Mouse (Mus musculus): Measurements from ENCODE around the gene Kif14. TPM values are rescaled to one million over a fixed set of nuclear protein-coding genes. Genes with fewer than 3 reads are reported as not detected.

Gene Kif14
- 16.2 and 19.3 TPM in 2 replicates for total RNA-seq (2014; fragmentation: Nextera tagmentation)
- 16.5 and 17.5 TPM in 2 replicates for total RNA-seq (2017)

DNA sequence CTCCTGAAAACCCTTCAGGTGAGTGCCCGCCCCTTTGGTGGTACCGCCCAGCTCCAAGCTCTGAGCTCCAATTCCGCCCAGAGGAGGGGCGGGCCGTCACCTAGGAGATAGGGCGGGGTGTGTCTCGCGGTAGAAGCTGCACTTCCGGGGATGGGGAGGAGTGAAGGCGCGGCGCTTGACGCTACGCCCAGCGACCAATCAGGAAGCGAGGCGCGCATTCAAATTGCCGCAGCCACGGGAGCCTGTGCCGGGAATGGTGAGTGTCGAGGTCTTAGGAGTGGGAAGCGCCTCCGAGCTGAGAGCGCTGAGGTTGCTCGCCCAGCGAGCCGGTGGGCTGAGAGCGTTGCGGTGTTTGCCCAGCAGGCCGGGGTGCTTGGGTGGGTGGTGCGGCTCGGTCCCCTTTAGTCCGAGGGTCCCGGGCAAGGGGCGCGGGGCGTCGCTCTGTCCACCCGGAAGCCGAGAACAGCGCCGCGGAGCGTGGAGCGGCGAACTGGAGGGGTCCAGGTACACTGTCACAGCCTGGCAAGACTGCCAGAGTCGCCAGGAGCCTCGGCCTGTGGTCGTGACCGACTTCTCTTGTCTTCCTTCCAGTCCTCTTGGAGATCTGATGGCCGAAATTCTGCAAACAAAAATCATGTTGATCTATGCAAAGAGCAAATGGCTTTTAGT is at the start of gene Kif14:
Gene Kif14, plus strand, starts transcription at position 201 of the 669 bp plus-strand sequence.
- ATAC-seq (replicated peaks; ENCODE audit: low FRiP score, low TSS enrichment, poor library complexity, severe bottlenecking), result peak; percentile 100

DNA sequence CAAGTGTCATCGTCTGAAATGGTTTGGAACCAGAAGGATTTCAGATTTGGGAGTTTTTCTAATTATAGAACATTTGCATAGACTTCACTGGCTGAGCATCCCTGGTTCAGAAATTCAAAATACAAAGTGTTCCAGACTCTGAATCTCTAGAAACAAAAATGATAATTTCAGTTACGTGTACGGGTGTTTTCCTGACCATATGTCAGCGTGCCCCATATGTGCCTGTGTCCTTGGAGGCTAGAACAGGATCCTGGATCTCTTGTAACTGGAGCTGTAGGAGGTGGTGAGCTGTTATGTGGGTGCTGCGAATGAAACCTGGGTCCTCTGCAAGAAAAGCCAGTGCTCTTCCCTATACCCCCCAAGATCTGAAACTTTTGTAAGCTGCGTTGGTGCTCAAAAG is 47.8 kb upstream of the Kif14 start:
- ATAC-seq (replicated peaks; ENCODE audit: low FRiP score, low TSS enrichment, poor library complexity, severe bottlenecking), result no peak

DNA sequence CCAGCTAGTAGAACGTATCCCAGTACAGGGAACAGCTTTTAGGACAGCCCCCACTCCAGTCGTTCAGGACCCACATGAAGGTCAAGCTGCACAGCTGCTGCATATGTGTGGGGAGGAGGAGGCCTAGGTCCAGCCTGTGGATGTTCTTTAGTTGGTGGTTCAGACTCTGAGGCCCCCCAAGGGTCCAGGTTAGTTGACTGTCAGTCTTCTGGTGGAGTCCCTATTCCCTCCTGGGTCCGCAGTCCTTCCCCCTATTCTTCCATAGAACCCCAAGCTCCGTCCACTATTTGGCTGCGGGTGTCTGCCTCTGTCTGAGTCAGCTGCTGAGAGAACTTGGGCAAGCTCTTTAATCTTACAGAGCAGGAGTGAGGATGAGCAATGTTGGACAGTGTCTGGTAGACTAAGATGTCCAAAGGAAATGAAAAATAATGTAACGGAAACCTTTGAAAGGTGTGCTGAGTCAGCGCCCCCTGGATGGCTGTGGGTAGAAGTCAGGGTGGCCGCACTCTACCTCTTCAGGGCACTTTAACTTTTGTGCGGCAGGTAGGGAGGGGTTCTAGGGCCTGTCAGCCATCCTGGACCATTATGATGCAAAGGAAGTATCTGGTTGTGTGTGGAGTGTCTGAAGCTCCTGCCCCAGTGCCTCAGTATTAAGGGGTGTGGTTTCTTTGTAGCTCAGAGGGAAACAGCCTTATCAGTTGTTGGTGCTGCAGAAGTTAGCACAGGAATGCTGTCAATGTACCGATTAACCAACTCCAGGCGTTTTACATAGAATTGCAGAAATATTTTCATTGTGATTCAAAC is 38.8 kb upstream of the Kif14 start:
- ATAC-seq (replicated peaks; ENCODE audit: low FRiP score, low TSS enrichment, poor library complexity, severe bottlenecking), result peak; percentile 96

DNA sequence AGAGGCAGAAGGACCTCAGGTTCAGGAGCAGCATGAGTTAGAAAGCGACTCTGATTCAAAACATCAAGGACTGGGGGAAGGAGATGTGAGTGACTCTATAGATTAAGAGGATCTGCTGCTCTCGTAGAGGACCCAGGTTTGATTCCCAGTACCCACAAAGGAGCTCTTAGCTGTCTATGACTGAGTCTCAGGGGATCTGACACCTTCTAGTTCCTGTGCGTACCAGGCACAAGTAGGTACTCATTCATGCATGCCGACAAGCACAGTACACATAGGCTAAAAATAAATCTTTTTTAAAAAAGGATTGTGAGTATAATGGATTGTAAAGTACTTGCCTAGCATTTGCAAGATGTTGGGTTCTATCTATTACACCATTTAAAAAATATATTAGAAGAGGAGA is 37.2 kb upstream of the Kif14 start:
- ATAC-seq (replicated peaks; ENCODE audit: low FRiP score, low TSS enrichment, poor library complexity, severe bottlenecking), result no peak

DNA sequence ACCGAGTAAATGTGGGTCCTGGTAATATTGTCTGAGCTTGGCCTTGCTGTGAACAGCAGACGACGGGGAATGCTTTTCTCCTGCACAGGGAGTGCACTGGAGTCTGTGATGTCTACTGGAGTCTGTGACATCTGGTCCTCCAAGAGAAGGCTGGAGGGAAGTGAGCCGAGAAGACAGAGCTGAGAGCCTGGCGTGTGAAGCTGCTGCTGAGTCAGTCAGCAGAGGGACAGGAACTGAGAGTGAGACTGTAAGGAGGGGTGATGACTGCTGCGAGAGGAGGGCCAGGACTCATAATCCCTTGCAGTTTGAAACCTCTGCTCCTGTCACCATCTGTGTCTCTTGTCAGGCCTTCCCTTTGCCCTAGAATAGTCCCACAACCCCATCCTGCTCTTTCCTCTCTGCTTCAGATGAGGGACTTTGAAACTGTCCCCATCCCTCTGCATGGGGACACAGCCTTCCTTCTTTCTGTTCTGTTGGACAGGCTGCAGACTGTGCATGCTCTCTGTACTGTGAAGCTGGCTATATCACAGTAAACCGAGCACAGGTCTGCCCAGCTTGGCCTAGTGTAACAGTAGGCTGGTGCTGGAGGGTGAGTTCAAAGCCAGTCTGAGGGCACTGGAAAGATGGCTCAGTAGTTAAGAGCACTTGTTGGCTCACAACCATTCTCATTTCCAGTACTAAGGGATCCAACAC is 35.9 kb upstream of the Kif14 start:
- no peak for ATAC-seq (replicated peaks; ENCODE audit: low FRiP score, low TSS enrichment, poor library complexity, severe bottlenecking)

DNA sequence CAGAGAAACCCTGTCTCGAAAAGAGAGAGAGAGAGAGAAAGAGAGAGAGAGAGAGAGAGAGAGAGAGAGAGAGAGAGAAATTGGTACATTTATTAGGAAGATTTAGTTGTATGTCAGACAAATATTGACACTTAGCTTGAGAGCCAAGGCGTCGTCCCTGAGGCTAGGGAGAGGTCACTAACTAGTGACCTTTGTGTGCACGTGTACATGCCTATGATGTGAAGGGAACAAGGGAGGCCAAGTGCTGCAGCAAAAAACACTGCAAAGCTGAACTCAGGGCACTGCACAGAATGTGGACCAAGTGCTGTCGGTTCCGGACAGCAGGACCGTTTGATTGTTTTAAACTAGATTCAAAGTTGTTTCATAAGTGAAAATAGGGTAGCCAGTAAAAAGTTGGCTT is 25.4 kb upstream of the Kif14 start:
- no peak for ATAC-seq (replicated peaks; ENCODE audit: low FRiP score, low TSS enrichment, poor library complexity, severe bottlenecking)

DNA sequence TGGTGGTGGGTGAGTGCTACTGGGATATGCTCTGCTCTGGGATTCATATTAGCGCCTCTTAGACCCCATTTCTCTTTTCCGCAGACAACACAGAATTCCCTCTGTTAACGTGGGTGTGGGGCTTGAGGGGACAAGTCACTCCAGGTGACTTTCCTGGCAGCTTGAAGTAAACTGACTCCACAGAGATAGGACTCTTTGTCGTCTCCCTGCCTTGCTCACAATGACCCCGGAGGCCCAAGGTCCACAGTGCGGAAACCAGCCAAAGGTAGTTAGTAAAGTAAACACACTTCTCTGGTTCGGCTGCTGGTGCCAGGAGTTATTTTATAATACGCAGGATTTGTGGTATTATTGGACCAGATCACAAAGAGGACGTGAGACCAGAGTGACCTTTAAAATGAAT is 23.3 kb upstream of the Kif14 start:
- ATAC-seq (replicated peaks; ENCODE audit: low FRiP score, low TSS enrichment, poor library complexity, severe bottlenecking), result no peak

DNA sequence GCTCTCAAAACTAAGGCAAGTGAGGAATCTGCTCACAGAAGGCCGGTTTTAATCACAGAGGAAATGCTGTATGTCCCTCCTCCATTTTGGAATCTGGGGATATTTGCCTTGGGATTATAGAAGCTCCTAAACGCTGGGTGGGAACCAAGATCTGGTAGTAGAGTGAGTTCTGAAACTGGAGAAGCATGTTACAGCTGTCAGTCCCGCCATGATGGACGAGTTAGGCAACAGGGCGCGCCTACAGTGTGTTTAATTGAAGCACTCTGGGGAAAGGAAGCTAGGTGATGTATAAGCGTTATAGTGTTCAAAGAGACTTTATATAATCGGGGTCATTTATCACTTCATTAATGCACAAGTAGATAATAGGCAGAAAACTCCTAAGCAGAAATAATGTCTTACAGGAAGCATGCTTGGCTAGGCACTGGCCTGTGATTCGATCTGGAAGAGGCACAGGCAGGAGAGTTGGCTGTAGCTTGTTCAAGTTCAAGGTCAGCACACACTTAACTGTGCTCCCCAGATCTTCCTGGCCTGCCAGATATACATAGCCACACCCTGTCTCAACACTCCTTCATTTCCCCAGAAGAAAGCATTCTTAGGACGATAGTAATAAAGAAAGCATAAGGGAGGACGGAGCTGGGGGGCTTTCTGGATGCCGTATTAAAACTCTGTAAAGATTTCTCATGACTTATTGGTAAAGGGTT is 21.4 kb upstream of the Kif14 start:
- peak; percentile 91 for ATAC-seq (replicated peaks; ENCODE audit: low FRiP score, low TSS enrichment, poor library complexity, severe bottlenecking)

DNA sequence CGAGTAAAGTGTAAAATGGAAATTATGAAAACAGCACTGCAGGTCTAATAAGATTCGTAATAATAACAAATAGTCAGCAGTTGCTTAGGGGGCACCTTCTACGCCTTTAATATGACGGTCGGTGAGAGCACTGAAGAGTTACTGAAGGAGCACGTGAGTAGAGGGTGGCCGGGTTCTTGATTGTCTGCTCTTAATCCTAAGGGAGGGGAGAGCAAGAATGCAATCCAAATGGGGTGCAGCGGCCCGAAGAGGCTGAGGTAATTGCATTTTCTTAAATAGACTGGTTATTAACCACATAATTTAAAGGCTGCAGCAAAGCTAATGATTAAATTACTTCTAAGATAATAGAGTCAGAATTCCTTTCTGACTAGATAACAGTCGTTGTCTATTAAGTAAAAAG is 19.2 kb upstream of the Kif14 start:
- no peak for ATAC-seq (replicated peaks; ENCODE audit: low FRiP score, low TSS enrichment, poor library complexity, severe bottlenecking)

DNA sequence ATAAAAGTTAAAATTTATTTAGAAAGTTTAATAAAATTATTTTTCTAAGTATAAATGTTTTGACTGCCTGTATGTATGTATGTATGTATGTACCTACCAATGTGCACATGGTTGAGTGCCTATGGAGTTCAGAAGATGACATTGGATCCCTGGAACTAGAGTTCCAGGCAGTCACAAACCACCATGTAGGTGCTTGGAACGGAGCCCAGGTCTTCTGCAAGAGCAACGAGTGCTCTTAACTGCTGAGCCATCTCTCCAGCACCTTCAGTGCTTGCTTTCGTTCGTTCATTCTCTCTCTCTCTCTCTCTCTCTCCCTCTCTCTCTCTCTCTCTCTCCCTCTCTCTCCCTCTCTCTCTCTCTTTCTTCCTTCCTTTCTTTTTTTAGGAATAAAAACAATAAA is 18.8 kb upstream of the Kif14 start:
- no peak for ATAC-seq (replicated peaks; ENCODE audit: low FRiP score, low TSS enrichment, poor library complexity, severe bottlenecking)

DNA sequence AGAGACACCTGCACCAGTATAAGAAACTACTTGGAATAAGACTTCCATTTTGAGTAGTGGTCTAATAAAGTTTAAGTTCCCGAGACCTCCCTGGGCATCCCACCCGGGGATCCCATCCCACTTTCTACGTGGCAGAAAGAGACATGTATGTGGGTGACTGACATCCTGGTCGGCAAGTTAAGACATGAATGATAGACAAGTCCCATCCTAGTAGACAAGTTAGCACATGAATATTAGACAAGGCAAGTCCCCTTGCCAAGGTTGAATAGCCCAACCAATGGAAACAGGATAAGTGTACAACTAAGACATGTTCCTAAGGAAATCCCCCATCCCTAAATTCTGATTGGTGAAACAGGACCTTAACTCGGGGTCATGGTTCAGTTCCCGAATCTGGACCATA is 16.6 kb upstream of the Kif14 start:
- ATAC-seq (replicated peaks; ENCODE audit: low FRiP score, low TSS enrichment, poor library complexity, severe bottlenecking), result no peak

DNA sequence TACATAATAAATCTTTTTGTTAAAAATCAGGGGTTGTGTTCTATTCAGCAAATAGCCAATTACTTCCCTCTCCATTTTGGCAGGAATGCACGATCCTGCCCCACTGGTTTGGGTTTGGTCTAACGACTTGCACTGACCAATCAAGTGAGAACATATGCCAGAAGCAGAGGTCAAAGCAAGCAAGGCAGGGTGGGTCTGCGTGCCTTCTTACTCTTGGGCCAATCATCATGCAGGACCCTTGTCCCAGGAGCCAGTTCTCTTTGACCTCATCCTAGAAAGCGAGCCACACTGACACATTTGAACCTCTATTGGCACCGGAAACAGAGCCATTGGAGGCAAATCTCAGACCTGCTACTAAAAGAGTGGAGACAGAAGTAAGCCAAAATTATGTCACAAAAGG is 15.9 kb upstream of the Kif14 start:
- no peak for ATAC-seq (replicated peaks; ENCODE audit: low FRiP score, low TSS enrichment, poor library complexity, severe bottlenecking)

DNA sequence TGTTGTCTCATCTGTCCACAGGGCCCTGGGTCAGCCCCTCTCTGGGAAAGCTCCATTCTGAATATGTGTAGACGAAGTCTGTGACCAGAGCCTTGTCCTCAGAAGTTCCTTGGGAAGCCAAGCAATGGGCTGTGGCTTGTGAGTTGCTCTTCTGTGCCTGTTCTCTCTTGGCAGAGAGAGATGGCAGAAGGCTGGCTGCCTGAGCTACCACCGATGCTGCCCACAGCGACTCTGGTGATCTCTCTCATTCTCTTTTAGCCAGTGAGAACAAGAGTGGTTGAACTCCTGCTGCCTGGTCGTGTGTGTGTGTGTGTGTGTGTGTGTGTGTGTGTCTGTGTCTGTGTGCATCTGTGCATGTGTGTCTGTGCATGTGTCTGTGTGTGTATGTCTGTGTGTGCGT is 13.7 kb upstream of the Kif14 start:
- ATAC-seq (replicated peaks; ENCODE audit: low FRiP score, low TSS enrichment, poor library complexity, severe bottlenecking), result no peak

DNA sequence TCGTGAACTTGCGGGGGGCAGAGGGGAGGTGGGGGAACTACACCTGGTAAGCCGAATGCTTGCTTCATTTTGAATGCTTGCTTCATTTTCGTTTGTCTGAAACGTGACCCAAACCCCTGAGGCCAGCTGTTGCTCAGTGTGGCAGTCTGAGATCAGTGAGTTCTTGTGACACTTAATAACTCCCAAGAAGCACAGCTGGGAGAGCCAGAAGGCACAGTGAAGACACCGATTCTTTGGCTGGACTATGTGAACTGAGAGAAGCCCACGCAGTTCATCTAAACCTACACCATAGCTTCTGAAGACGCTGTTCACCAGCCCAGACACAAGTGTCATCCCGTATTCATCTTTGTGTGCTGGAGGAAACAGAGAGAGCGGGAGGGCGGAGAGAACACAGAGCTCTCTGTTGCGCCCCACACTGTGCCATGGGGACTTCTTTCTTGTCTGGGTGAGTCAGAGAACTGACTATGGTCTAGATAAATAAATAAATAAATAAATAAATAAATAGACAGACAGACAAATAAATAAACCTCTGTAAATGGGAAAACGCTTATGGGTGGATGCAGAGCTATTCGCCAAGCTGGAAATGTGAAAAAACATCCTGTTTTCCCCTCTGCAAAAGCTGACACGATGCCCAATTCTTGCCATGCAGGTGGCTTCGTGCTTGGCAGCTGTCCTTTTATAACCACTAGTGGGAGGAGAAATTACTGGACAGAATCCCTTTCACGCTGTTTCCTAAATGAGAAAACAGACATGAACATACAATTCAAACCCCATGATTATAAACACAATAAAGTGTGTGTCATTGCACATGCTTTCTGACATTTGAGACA is 10.2 kb upstream of the Kif14 start:
- no peak for ATAC-seq (replicated peaks; ENCODE audit: low FRiP score, low TSS enrichment, poor library complexity, severe bottlenecking)

DNA sequence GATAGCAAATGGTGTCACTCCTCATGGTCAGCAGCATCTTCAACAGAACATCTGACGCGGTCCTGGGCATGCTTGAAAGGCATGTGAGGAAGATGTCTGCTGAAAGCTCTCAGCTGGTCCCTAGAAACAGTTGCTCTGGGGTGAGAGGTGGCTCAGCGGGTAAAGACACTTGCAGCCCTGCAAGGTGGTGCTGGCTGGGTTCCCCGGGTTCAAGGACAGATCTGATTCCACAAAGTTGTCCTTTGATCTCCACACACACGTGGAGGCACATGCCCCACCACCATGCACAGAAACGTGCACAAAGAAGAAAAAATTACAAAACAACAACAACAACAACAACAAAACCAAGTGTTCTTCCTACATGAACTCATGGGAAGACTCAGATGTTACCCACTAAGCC is 9.4 kb upstream of the Kif14 start:
- ATAC-seq (replicated peaks; ENCODE audit: low FRiP score, low TSS enrichment, poor library complexity, severe bottlenecking), result no peak

DNA sequence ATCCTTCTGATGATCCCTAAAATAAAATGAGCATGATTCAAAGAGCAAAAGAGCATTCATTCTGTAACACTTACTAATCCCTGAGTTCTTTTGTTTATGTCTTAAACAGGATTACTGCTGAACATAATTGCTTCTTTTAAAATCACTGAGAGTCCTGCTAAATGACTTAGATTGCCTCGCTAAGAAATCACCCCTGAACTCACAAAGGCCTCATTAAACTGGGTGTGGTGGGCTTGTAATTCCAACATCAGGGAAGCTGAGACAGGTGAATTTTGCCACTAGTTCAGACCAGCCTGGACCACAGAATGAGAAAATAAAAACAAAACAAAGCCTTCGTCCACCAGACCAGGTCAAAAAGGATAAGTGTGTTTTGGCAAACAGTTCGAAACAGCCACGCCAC is 8.7 kb upstream of the Kif14 start:
- no peak for ATAC-seq (replicated peaks; ENCODE audit: low FRiP score, low TSS enrichment, poor library complexity, severe bottlenecking)

DNA sequence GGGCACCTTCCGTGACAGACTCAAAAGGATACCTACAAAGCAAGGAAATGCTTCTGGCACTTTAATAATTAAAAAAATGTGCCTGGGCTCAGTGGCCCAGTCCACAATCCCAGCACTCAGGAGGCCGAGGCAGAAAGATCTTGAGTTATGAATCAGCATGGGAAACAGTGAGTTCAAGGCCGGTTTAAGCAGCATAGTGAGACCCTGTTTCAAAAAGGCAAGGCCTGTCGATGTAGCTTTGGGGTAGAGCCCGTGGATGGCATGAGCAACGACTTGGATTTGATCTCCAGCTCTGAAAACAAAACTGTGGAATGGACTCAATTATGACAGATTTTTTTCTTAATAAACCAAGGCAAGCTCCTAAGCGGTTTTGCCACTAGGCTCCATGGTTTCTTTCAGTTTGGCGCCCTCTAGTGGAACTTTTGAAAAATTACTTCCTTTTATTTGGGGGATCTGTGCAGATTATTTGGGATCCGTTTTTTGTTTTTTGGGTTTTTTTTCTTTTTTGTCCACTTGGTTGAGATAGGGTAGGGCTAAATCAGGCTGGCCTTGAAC is 7.4 kb upstream of the Kif14 start:
- peak; percentile 60 for ATAC-seq (replicated peaks; ENCODE audit: low FRiP score, low TSS enrichment, poor library complexity, severe bottlenecking)

DNA sequence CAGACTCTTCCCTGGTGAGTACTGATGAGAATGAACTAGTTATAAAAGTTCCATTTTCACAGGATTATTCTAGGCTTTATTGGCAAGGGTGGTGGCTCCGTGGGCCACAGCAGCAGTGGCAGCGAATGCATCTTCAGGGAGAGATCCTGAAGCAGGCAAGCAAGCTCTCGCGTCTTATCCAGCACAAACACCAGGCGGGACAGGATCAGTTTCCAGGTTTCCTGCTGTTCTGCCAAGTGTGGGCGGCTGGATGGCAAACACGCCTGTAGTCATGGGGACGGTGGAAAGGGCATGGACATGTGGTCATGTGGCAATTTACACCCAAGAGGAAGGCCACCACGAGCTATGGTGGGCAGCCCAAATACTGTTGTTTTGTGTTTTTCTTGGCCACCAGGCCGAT is 3.7 kb upstream of the Kif14 start:
- no peak for ATAC-seq (replicated peaks; ENCODE audit: low FRiP score, low TSS enrichment, poor library complexity, severe bottlenecking)

DNA sequence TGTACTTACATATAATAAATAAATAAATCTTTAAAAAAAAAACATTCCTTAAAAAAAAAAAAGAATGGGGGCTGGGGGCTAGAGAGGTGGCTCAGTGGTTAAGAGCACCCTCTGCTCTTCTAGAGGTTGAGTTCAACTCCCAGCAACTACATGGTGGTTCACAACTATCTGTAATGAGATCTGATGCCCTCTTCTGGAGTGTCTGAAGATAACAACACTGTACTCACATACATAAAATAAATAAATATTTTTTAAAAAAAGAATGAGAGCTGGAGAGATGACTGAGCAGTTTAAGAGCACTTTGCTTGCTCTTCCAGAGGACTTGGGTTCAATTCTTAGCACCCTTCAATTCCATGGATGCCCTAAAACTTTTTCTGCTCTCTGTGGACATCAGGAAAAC is 975 bp upstream of the Kif14 start:
- no peak for ATAC-seq (replicated peaks; ENCODE audit: low FRiP score, low TSS enrichment, poor library complexity, severe bottlenecking)

All from megakaryocyte-erythroid progenitor cell, adult 5-6 weeks (primary cell).